Mouse (Mus musculus) gonadal fat pad, adult 2 months (tissue): ENCODE data around the gene Lrrc74a. TPM values are rescaled to one million over a fixed set of nuclear protein-coding genes. Genes with fewer than 3 reads are reported as not detected.

ENCODE experiments used
- DNase-seq: peaks from one replicate; pipeline ENCODE4 v3.0.0-alpha.2; 2012; ENCODE audit warnings: low read depth
- polyA plus RNA-seq: library from polyadenylated mRNA; depleted of rRNA; stranded (reverse); fragments of >200 nt; gene quantifications from 2 replicates; pipeline ENCODE4 v1.2.3, GENCODE M21; 2012

Lrrc74a gene
- polyA plus RNA-seq, 1 experiment: 0.34 TPM

DNA sequence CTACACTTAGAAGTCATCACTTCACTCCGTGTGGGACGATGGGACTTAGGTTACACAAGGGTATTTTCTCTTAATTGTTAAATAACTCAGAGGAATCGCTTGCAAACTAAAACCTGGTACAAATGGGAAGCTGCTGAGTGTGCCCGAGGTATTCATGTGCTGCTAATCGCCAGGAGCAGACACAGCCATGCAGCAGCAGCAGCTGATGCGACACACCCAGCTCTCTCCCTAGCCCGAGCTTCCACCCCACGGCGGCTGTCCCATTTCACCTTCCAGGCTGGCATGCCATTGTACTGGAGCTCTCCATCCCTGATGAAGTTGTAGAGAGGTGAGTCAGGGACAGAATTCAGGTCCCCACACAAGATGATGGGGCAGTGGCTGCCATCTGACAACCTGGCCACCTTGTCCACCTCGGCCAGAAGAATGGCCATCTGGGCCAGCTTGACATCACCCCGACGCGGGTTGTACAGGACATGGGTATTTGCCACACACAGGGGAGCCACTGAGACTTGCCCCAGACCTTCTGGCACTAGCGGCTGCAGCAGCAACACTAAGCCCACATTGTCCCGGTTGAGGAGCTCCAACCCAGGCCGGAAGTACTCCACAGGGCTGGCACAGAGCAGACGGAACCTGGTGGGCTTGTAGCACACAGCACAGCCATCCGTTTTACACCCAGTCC lies 14.1 kb upstream of the Lrrc74a start:
- DNase-seq: no peak

DNA sequence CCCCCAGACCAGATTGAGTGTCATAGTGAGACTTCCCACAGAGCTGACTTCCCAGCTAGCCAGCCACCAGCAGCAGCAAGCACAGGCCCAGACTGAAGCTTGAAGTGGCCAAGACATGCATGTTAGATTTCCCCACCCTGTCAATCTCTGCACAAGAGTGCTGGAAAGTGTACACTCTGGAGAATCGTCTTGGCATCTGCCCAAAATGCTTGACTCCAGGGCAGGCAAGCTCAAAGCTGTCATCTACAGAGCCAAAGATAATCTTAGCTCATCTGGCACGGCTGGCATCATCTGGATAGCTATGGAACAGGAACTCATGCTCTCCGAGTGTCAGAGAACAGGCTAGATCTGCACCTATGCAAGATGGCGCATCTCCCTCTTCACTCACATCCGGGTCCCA lies 12.7 kb upstream of the Lrrc74a start:
- peak; percentile 66 for DNase-seq

DNA sequence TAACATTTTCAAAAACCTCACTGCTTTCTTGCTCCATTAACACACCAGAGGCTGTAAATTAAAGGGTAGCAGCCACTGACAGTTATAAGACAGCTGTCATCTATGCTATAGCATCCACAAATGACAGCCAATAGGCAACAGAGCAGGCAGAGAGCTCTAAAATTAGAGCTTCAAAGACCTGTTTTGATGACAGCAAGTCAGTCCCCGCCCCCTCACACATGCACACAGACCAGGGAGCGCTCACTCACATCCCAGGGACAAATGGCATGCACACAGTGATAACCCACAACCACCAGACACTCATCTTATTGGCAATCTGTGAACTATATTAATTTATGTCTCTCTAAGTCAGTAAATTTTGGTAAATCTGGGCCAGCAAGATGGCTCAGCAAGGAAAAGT lies 9.9 kb upstream of the Lrrc74a start:
- DNase-seq: no peak

DNA sequence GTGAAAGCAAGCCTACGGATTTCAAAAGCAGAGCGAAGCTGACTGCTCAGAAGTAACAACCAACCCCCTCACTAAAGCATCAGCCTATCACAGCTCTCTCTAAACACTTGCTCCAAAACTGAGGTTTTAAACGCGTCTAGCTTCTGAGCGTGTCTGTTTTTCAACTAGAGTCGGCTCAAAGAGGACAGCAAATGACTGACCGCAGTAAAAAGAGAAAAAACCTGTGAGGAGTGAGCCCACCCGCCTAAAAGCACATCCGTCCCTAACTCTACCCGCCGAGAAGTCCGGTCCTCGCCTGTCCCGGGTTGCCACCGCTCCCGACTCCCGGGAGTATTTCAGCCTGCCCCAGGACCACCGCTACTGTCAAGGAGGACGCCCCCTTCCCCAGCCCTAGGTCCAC lies 8.5 kb upstream of the Lrrc74a start:
- DNase-seq: no peak

DNA sequence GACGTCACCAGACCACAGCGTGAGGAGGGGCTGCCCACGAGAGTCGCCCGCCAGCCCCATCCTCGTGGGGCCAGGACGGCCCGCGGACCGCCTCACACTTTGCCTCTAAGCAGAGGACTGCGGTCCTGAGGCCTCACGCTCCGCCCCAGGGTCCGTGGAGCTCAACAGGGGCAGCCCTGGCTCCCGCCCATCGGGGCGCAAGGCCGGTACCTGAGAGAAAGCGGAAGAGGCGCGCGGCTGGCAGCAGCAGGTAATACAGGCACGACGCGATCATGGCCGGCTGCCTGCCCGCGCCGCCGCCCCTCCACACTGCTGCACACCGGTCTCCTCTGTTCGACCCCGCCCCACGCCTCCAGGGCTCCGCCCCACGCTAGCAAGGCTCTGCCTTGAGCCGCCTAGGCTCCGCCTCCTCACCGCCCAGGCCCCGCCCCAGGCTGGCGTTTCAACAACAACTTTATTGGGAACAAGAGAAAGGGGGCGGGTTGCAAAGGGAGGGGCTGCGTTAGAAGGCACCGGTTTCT lies 8.0 kb upstream of the Lrrc74a start, which contains the start of gene Angel1:
Gene Angel1 (minus strand): TSS at position 341 of the 521 bp plus-strand sequence.
- DNase-seq: peak; percentile 40

DNA sequence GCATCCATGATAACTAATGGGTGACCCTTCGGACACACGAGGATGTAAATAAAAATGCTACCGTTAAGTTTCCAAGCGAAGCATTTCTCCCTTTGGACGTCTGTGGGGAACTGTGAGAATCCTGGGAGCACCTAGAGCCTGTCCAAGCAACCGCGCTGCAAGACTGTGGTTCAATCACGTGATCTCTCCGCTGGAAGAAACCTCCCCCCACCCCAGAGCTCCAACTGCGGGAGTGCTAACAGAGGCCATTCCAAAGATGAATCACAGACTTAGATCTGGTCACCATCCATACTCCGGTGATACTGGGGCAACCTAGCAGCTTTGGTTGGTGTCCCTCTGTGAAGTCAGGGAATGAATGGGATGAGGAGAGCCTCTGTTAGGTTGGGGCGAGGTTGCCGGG lies 26.9 kb downstream of the Lrrc74a start:
- DNase-seq: no peak

DNA sequence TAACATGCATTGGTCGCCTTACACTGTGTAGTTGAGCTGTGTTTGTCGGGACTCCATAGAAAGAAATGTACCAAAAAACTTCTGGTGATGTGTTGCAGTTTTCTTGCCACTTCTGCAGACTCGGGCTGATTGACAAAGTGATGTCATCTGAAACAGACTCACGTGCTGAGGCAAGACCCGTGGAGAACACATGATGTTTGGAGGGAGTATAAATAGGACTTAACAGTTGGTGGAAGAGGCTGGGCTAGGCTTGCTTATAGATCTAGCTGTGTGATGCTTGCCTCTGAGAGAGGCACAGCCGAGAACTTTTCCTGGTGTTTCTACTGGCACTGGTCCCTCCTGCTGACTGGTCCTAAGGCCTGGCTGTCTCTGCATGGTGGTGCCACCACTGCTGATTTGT lies 29.9 kb downstream of the Lrrc74a start:
- no peak for DNase-seq

DNA sequence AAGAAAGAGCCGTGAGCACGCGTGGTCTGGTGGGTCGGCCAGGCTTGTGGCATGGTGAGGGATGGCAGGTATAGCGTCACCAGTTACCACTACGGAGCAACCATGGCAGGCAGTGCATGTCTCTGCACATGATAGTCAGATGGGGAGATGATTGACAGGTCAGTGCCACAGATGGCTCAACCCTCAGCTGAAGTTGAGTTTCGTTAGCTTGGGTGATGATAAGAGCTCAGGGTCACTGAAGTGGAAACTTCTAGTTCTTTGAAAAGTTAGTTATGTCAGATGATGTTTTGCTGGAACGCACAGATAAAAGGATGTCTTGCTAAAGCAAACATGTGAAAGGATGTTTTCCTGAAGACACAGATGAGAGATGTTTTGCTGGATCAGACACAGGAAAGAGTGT lies 32.3 kb downstream of the Lrrc74a start:
- no peak for DNase-seq

DNA sequence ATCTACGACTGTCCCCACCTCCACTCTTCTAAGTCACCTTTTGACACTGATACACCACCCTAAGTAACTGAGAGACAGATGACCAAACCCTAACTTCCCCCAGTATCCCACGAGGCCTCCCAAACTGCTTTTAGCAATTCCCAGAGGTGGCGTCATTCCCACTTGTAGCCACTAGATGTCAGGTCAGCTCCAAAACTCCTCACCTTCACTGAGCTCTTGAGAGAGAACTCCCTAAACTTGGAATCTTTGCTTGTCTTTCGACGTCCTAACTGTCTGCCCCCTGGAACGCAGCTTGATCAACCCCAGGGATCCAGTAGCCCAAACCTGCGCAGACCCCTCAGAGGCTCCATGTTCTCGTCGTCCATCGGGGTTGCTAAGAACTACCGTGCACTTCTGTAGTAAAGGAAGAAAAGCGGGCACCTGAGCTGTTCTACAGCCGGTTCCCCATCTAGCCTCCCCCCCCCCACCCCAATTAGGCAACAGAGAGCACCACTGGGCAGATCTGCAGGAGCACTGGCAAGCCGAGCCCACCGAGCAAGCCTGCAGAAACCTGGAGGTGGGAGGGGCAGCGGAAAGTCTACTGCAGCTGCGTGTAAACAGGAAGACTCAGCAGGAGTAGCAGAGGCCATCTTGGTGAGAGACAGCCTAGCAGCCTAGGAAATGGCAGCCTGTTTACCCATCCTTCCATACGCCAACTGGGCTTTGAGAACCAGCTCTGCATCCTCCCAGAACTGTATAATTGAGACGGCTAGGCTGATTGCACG lies 33.9 kb downstream of the Lrrc74a start:
- DNase-seq: no peak

DNA sequence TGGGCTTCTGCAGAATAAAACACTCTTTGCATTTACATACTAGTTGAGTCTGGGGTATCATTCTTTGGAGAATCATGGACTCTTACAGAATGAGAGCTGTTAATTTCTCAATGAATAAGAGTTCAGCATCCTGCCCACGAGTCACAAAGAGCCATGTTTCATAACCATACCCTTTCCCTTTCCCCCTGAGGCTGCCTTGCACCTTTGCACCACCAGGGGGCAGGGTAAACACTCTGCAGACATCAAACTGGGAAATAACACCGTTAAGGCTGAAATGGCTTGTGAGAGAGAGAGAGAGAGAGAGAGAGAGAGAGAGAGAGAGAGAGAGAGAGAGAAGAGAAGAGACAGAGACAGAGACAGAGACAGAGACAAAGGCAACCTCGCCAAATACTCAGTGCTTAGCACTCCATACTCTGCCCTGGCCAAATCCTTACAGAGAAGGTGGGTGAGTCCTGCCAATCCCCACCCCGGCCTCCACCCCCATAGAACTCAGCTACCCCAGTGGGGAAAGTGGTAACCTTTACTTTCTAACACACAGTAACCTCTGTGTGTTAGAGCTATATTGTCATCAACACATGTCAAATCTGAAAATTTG lies 34.9 kb downstream of the Lrrc74a start:
- DNase-seq: no peak

DNA sequence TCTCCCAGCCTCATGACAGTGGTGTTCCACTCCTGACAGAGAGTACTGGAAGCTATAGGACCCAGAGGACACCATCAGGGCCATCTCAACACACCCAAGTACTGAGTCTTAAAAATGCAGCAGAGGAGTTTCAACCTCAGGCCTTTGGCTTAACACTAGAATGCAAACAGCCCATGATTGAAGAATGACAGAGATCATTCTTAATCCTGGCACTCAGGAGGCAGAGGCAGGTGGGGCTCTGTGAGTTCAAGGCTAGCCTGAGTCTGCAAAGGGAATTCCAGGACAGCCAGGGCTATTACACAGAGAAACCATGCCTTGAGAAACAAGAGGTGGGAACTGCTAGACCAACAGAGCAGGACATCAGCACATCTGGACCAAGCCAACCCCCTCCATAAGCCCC lies 35.6 kb downstream of the Lrrc74a start:
- DNase-seq: no peak

DNA sequence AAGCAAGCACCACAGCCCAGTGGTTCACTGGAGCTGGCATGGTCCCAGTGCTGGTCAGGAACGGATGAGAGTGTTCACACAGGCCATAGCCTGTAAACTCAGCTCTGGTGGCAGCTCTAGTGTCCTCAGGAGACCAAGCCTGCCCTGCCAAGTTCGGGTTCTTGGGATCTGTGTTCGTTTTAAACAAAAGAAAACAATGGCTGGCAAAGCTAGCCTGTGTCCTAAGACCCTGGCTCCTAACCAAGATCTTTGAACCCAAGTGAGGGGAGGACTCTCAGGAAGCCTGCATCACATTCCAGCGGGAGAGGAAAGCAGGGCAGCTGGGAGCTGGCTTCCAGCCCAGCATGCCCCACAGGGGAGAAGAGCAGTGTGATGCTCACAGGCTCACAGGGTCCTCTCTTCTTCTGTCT lies 36.1 kb downstream of the Lrrc74a start:
- DNase-seq: peak; percentile 97

DNA sequence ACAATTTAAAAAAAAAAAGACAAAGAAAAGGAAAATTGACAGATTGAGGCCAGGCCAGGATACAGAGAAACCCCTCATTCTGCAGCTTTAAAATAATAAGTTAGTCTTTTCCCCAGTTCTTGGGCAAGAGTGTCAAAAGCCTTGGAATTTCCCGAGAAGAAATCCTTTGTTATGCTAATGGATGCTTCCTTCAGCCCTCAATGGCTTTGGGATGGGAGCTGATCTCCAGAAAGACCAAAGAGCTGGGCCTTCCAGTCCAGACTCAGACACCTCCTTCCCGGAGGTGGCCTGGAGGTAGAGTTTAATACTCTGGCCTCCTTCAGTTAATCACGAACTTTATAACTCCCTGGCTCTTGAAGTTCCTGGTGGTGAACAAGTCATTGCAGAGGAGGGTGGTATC lies 36.8 kb downstream of the Lrrc74a start:
- DNase-seq: no peak

DNA sequence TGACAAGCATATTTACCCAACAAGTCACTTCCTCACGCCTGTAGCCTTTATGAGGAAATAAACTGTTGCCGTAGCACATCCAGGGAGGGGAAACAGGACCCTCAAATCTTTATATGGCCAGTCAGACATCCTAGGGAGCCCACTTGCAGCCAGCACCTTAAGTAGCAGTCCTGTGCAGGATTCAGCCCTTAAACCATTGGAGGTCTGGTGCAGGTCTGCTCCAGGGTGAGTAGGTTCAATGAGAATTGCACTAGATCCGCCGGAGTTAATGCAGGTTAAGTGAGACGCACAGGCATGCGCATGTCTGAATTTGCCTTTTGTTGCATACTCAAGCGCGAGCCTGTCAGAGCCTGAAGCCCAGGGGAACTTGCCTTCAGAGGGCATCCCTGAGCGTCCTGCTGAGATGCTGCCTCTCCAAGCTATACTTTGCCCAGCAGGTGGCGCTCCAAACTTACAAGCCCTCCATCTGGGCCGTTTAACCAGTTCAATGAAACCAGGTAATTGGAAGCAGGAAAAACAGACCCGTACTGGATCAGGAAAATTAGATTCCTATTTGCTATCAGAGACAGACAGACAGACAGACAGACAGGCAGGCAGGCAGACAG lies 37.8 kb downstream of the Lrrc74a start:
- peak; percentile 89 for DNase-seq

DNA sequence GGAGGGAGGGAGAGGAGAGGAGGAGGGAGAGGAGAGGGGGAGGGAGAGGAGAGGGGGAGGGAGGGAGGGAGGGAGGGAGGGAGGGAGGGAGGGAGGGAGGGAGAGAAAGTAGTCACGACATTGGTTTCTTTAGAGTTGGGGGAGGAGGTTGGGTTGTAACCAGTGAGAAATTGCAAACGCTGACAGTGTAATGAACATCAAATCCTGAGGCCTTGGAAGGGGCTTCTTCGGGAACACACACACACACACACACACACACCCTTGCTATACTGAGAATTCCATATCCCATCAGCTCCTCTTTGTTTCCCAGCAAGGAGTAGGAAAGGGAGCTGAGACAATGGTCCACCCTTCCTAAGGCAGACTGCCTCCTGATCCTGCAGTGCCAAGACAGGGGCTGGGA lies 38.4 kb downstream of the Lrrc74a start:
- no peak for DNase-seq

DNA sequence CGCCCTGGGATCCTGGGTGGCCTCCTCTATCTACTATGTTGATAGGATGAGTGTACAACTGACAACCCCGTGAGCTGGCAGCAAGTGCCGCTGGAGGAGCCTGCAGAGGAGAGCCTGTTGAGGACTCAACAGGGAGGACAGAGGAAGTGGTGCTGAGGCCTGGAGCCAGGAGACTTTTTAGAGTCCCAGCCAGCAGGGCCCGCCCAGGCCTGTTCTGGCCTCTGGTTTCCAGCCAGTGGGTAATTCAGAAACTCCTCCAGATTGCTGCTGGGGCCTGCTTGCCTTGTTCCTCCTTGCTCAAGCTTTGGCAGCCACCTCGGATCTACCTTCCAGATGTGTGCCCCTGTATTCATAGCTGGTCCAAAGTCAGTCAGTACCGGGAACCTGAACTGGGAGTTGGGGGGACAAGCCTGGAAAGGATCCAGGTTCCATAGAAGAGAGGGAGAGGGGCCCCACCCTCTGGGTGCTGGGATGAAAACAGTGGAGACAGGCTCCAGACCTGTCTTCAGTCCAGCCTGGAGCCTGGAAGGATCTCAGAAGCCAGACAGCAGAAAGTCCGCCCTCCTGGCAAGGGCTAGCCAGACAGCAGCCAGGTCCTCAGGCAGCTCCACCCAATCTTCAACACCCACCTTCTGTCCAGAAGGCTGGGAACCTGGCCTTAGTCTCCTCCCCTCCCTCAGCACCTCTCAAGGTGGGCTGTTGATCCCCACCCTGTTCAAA lies 41.6 kb downstream of the Lrrc74a start:
- DNase-seq: peak; percentile 93

DNA sequence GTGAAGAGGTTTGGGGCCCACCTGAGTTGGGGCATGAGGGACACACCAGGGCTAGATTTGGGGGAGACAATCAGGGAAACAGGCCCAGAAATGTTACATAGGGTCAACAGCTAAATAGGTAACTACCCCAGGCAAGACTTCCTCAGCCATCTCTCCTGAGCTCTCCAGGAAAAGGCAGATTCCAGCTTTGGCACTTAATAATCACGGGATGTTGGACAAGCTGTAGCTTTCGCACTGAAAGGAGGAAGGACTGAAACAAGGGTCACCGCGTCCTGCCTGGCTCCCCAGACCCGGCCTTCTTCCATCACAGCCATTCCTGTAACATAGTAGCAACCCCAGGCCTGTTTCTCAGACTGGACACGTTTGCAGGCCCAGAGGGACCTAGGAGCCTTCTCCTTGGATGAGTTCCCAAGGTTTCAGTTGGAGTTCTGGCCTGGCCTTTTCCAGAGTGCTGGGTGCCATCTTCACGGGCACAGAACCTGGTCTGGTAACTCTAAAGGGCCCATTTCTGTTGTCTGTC lies 42.2 kb downstream of the Lrrc74a start:
- DNase-seq: no peak

DNA sequence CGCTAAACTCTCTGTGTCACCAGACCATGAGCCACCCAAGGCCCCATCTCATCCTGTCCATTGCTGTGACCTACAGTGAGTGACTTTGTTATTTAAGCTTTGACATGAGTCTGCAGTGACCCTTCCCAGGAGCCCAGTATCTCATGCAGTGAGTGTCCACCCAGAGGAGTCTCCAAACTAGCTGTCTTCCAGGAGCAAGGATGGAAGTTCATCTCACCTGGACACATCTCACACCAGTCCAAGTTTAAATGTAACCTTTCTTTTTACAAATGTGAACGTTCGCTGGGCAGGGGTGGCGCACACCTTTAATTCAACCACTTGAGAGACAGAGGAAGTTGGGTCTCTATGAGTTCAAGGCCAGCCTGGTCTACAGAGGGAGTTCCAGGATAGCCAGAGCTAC lies 44.4 kb downstream of the Lrrc74a start:
- DNase-seq: no peak

DNA sequence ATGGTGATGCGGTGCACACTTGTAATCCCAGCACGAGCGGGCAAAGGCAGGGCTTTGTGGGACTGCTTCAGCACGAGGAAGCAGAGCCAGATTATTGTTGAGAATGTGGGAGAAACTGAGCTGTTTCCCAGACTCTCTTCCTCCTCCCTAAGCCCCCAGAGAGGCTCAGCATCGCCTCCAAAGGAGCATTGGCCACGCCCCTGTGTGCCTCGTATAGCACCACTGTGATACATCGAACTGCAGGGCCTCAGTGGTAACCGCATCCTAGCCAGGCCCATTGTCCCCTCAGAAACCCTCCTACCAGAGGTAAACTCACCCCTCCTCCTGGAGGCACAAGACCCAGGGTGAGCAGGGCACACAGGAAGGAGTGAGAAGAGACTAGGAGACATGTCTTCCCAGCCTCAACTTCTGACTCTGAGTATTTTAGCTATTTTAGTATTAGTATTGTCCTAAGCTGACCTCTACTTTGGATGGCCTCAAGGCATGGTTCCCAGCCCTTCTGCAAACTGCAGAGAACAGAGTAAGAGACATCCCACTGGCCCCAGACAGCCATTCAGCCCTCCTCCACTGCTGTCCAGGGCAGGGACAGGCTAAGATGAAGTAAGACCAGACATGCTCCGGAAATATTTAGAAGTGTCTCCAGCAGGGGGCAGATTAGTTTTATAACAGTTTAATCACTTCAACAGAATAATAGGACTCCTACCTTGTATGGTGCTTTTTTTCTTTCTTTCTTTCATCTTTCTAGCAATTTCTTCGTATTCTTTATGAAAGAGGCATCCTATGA lies 45.2 kb downstream of the Lrrc74a start:
- no peak for DNase-seq

DNA sequence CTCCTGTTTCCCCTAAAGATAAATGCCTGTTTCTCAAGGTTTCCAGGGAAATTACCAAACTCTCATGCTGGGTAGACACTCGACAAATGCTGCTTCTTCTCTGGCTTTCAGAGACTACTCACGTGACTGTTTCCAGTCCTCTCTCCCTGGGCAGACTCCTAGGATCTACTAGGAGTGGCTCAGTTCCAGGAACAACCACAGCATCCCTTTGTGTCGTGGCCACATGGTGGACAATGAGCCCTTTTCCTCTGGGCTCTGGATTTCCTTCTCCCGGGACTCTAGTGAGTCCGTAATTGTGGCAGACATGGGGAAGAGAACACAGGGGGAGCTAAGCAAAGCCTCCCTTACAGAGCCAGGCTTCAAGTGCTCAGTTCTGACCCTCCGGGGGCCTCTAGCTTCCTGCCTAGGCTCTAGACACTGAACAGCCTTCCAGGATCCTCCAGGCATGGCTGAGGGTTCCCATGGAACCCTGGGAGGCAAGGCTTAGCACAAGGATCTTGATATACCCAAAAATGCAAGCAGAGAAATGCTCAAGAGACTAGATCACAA lies 47.6 kb downstream of the Lrrc74a start:
- no peak for DNase-seq
